Mouse (Mus musculus): Measurements from ENCODE around the gene Panx1. TPM values are rescaled to one million over a fixed set of nuclear protein-coding genes. Genes with fewer than 3 reads are reported as not detected.
A peak's percentile ranks its signal among the peaks of the same experiment; 100 is the strongest.

The Panx1 gene
- 205 and 243 TPM in 2 replicates for polyA plus RNA-seq (2014; fragmentation: Nextera tagmentation; extraction: Ambion mirVana)

- 0 out of 2 replicates have a peak, but pooled peaks cover 3% of the 10 kb centered on the region for H3K36me3 ChIP-seq (ENCODE audit: control insufficient read depth, insufficient read depth, low read length)
- H3K4me3 ChIP-seq (replicated peaks; ENCODE audit: low read depth, low read length) = peak within 1 kb of the TSS; percentile 82
- WGBS = under 1% methylated on average over 66 of the region's 68 CpGs
- H3K9me3 ChIP-seq (ENCODE audit: control insufficient read depth, low read length) = no peaks in the 10 kb centered on the region
- peak within 1 kb of the TSS; percentile 97 for H3K9ac ChIP-seq (replicated peaks; ENCODE audit: low read length)
- peak; percentile 89 for ATAC-seq (ENCODE audit: low FRiP score, low TSS enrichment)
- H3K4me2 ChIP-seq (ENCODE audit: low read length) = peak within 1 kb of the TSS; percentile 69
- peak within 1 kb of the TSS; percentile 97 for H3K27ac ChIP-seq (replicated peaks; ENCODE audit: low read depth, low read length)
- DNase-seq = peak; percentile 94
- H3K4me1 ChIP-seq (ENCODE audit: control insufficient read depth, insufficient read depth, low read length) = peaks cover 22% of the 10 kb centered on the region
- H3K27me3 ChIP-seq (ENCODE audit: control insufficient read depth, insufficient read depth, low read length) = no peaks in the 10 kb centered on the region
Observed at GRCm38 (mm10) chr9:15045084-15045669, at the start of gene Panx1. Gene Panx1, minus strand, starts transcription at chr9:15045478.

GRCm38 (mm10) chr9:15068686-15069295, 23.5 kb upstream of the Panx1 start:
- Histone ChIP-seq H3K9ac (replicated peaks; ENCODE audit: low read length) (no peak overlapping the region), H3K4me1 (ENCODE audit: control insufficient read depth, insufficient read depth, low read length) (no peaks in the 10 kb centered on the region), H3K9me3 (ENCODE audit: control insufficient read depth, low read length) (no peaks in the 10 kb centered on the region), H3K27me3 (ENCODE audit: control insufficient read depth, insufficient read depth, low read length) (no peaks in the 10 kb centered on the region), H3K27ac (replicated peaks; ENCODE audit: low read depth, low read length) (no peak overlapping the region), H3K36me3 (ENCODE audit: control insufficient read depth, insufficient read depth, low read length) (no peaks in the 10 kb centered on the region), H3K4me2 (ENCODE audit: low read length) (no peak overlapping the region), H3K4me3 (replicated peaks; ENCODE audit: low read depth, low read length) (no peak overlapping the region)
- no peak for ATAC-seq (ENCODE audit: low FRiP score, low TSS enrichment)
- DNase-seq = no peak
- WGBS = 86% methylated on average over 6 of the region's 6 CpGs

GRCm38 (mm10) chr9:15067995-15068685, 22.9 kb upstream of the Panx1 start:
- 90% methylated on average over 7 of the region's 7 CpGs for WGBS
- no peaks in the 10 kb centered on the region for H3K4me1 ChIP-seq (ENCODE audit: control insufficient read depth, insufficient read depth, low read length)

DNA sequence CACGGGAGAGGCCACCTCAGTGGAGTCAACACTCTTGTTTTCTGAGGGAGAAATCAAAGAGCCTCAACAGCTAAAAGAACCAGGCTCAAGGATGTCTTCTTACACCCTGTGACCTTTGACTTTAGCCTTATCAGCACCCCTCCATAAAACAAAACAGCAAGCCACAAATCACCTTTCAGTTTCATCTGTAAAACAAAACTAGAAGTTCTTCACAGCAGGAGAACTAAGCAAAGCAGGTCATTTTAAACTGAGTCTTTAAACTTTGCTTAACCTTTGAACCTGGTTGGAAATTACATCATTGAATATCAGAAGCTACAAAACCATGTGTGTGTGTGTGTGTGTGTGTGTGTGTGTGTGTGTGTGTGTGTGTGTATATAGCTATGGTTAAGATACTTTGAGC, 18.9 kb upstream of the Panx1 start:
- DNase-seq = no peak
- H3K27ac ChIP-seq (replicated peaks; ENCODE audit: low read depth, low read length) = no peak overlapping the region
- H3K9ac ChIP-seq (replicated peaks; ENCODE audit: low read length) = no peak overlapping the region
- no peak overlapping the region for H3K4me2 ChIP-seq (ENCODE audit: low read length)
- no peak overlapping the region for H3K4me3 ChIP-seq (replicated peaks; ENCODE audit: low read depth, low read length)
- 9% methylated on average over 1 of the region's 1 CpGs for whole genome bisulfite sequencing
- ATAC-seq (ENCODE audit: low FRiP score, low TSS enrichment) = no peak
- H3K9me3 ChIP-seq (ENCODE audit: control insufficient read depth, low read length) = no peaks in the 10 kb centered on the region
- no peaks in the 10 kb centered on the region for H3K27me3 ChIP-seq (ENCODE audit: control insufficient read depth, insufficient read depth, low read length)
- H3K4me1 ChIP-seq (ENCODE audit: control insufficient read depth, insufficient read depth, low read length) = no peaks in the 10 kb centered on the region
- no peaks in the 10 kb centered on the region for H3K36me3 ChIP-seq (ENCODE audit: control insufficient read depth, insufficient read depth, low read length)

More at GRCm38 (mm10) chr9:15067995-15068685, 22.9 kb upstream of the Panx1 start:
- no peaks in the 10 kb centered on the region for H3K36me3 ChIP-seq (ENCODE audit: control insufficient read depth, insufficient read depth, low read length)
- no peak overlapping the region for H3K9ac ChIP-seq (replicated peaks; ENCODE audit: low read length)
- H3K4me2 ChIP-seq (ENCODE audit: low read length) = no peak overlapping the region
- DNase-seq = no peak
- no peaks in the 10 kb centered on the region for H3K9me3 ChIP-seq (ENCODE audit: control insufficient read depth, low read length)
- ATAC-seq (ENCODE audit: low FRiP score, low TSS enrichment) = no peak
- H3K4me3 ChIP-seq (replicated peaks; ENCODE audit: low read depth, low read length) = no peak overlapping the region
- no peak overlapping the region for H3K27ac ChIP-seq (replicated peaks; ENCODE audit: low read depth, low read length)
- H3K27me3 ChIP-seq (ENCODE audit: control insufficient read depth, insufficient read depth, low read length) = no peaks in the 10 kb centered on the region

- no peak overlapping the region for H3K27ac ChIP-seq (replicated peaks; ENCODE audit: low read depth, low read length)
- DNase-seq = no peak
- H3K36me3 ChIP-seq (ENCODE audit: control insufficient read depth, insufficient read depth, low read length) = no peaks in the 10 kb centered on the region
- H3K4me3 ChIP-seq (replicated peaks; ENCODE audit: low read depth, low read length) = no peak overlapping the region
- no peak overlapping the region for H3K4me2 ChIP-seq (ENCODE audit: low read length)
- H3K4me1 ChIP-seq (ENCODE audit: control insufficient read depth, insufficient read depth, low read length) = no peaks in the 10 kb centered on the region
- H3K9me3 ChIP-seq (ENCODE audit: control insufficient read depth, low read length) = no peaks in the 10 kb centered on the region
- ATAC-seq (ENCODE audit: low FRiP score, low TSS enrichment) = no peak
- H3K27me3 ChIP-seq (ENCODE audit: control insufficient read depth, insufficient read depth, low read length) = no peaks in the 10 kb centered on the region
- no peak overlapping the region for H3K9ac ChIP-seq (replicated peaks; ENCODE audit: low read length)
- WGBS = 89% methylated on average over 5 of the region's 5 CpGs
Observed at GRCm38 (mm10) chr9:15060847-15061246, 15.6 kb upstream of the Panx1 start.

DNA sequence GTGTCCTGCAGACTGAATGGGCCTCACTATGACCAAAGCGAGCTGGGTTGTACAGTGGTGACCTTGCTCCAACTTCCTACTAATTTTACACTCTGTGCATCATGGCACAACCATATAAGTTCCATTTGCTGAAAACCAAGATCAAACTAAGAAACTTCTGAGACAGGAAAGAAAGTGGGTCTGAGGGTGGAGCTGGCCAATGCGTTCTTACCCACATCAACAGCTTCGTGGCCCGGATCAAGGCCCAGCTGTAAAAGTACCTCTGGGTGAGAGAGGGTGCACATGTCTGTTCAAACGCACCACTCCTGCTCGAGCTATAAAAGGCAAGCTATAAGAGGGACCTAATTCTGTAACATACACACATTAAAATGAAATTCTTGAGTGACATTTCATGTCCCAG, 14.7 kb upstream of the Panx1 start:
- Histone ChIP-seq H3K27ac (replicated peaks; ENCODE audit: low read depth, low read length) (no peak overlapping the region), H3K36me3 (ENCODE audit: control insufficient read depth, insufficient read depth, low read length) (no peaks in the 10 kb centered on the region), H3K4me1 (ENCODE audit: control insufficient read depth, insufficient read depth, low read length) (no peaks in the 10 kb centered on the region), H3K9ac (replicated peaks; ENCODE audit: low read length) (no peak overlapping the region), H3K4me3 (replicated peaks; ENCODE audit: low read depth, low read length) (no peak overlapping the region), H3K9me3 (ENCODE audit: control insufficient read depth, low read length) (no peaks in the 10 kb centered on the region), H3K4me2 (ENCODE audit: low read length) (no peak overlapping the region), H3K27me3 (ENCODE audit: control insufficient read depth, insufficient read depth, low read length) (no peaks in the 10 kb centered on the region)
- 84% methylated on average over 6 of the region's 6 CpGs for WGBS
- no peak for ATAC-seq (ENCODE audit: low FRiP score, low TSS enrichment)
- DNase-seq = no peak

- peak overlapping the region; percentile 97 for H3K9ac ChIP-seq (replicated peaks; ENCODE audit: low read length)
Observed at GRCm38 (mm10) chr9:15045740-15046139, 462 bp upstream of the Panx1 start.

DNA sequence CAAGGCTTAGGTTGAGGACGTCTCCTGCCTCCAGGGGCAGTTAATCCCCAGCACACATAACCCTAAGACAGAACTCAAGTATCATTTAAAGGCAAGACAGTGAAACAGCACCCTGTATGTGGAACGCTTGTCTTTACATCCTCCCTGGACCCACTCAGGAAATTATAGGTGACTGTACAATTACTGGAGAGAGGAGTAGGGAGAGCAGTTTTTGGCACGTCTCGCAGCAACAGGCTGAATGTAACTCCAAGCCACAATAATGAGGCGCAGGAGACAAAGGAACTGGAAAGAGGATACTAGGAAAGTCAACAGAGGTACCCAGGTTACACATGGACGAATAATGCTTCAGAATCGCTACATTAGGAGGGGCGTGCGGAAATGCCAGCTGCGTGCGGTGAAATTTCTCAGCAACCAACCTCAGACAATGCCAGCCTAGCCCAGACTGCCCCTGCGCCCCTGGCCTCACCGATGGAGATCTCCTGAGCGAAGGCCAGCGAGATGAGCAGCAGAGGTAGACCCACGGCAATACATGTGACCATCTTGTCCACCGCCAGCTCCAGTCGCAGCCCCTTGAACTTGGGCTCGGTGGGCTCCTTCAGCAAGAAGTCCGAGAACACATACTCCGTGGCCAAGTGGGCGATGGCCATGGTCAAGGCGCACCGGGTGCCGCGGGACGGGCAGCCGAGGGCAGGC, 741 bp downstream of the Panx1 start:
- under 1% methylated on average over 28 of the region's 28 CpGs for WGBS
- ATAC-seq (ENCODE audit: low FRiP score, low TSS enrichment) (peak; percentile 54), DNase-seq (peak; percentile 59)
- Histone ChIP-seq H3K36me3 (ENCODE audit: control insufficient read depth, insufficient read depth, low read length) (0 out of 2 replicates have a peak, but pooled peaks cover 3% of the 10 kb centered on the region), H3K4me2 (ENCODE audit: low read length) (peak overlapping the region; percentile 69), H3K4me3 (replicated peaks; ENCODE audit: low read depth, low read length) (peak overlapping the region; percentile 82), H3K4me1 (ENCODE audit: control insufficient read depth, insufficient read depth, low read length) (peaks cover 22% of the 10 kb centered on the region), H3K9ac (replicated peaks; ENCODE audit: low read length) (peak overlapping the region; percentile 97), H3K27me3 (ENCODE audit: control insufficient read depth, insufficient read depth, low read length) (no peaks in the 10 kb centered on the region), H3K27ac (replicated peaks; ENCODE audit: low read depth, low read length) (peak overlapping the region; percentile 97), H3K9me3 (ENCODE audit: control insufficient read depth, low read length) (no peaks in the 10 kb centered on the region)

More at GRCm38 (mm10) chr9:15045740-15046139, 462 bp upstream of the Panx1 start:
- Histone ChIP-seq H3K9me3 (ENCODE audit: control insufficient read depth, low read length) (no peaks in the 10 kb centered on the region), H3K4me2 (ENCODE audit: low read length) (peak overlapping the region; percentile 69), H3K4me3 (replicated peaks; ENCODE audit: low read depth, low read length) (peak overlapping the region; percentile 82), H3K36me3 (ENCODE audit: control insufficient read depth, insufficient read depth, low read length) (0 out of 2 replicates have a peak, but pooled peaks cover 3% of the 10 kb centered on the region), H3K27me3 (ENCODE audit: control insufficient read depth, insufficient read depth, low read length) (no peaks in the 10 kb centered on the region), H3K4me1 (ENCODE audit: control insufficient read depth, insufficient read depth, low read length) (peaks cover 22% of the 10 kb centered on the region), H3K27ac (replicated peaks; ENCODE audit: low read depth, low read length) (peak overlapping the region; percentile 97)
- DNase-seq (peak; percentile 41), ATAC-seq (ENCODE audit: low FRiP score, low TSS enrichment) (0 out of 2 replicates have a peak, but pooled peaks have one; percentile 19)
- WGBS = 43% methylated on average over 10 of the region's 10 CpGs
